Mouse (Mus musculus): ENCODE measurements around the gene Hist1h2ah. TPM values are rescaled to one million over a fixed set of nuclear protein-coding genes. Genes with fewer than 3 reads are reported as not detected.
"Not testable (repeated sequence)": the region's sequence is repeated elsewhere in the genome, so short reads cannot be mapped to it uniquely, and the experiment has no call there.

Hist1h2ah gene
- 628 and 652 TPM in 2 replicates for total RNA-seq (2012; rRNA removed)
- 4.9 and 8.1 TPM in 2 replicates for total RNA-seq (2014; rRNA removed)
- 2.3 and 4.5 TPM in 2 replicates for polyA plus RNA-seq (2012; ENCODE audit: insufficient read length, low read depth)

DNA sequence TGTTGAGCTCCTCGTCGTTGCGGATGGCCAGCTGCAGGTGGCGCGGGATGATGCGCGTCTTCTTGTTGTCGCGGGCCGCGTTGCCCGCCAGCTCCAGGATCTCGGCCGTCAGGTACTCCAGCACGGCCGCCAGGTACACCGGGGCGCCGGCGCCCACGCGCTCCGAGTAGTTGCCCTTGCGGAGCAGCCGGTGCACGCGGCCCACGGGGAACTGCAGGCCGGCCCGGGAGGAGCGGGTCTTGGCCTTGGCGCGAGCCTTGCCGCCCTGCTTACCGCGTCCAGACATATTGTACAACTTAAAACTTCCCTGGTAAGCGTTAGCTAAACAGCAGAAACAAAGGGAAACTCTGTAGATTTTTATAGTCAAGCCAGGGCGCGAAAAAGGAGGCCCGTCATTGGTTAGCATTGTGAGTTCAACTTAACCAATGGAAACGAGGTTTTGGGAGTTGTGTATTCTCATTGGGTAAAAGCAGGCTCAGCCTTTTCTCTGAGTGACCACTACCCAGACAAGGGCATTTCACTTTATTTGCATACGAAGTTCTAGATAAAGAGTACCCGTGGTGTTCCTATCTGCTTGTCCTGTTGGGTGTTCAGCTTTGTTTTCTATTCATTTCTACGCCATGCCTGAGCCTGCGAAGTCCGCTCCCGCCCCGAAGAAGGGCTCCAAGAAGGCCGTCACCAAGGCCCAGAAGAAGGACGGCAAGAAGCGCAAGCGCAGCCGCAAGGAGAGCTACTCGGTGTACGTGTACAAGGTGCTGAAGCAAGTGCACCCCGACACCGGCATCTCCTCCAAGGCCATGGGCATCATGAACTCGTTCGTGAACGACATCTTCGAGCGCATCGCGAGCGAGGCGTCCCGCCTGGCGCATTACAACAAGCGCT is at the start of gene Hist1h2ah, which contains the start of gene Hist1h2bk:
Gene Hist1h2ah (minus strand): TSS at position 302 of the 882 bp plus-strand sequence.
Gene Hist1h2bk (plus strand): TSS at position 604 of the 882 bp plus-strand sequence.
- H3K36me3 ChIP-seq (replicated peaks in 1 of 2; ENCODE audit: control insufficient read depth in 1 of 2, insufficient read depth in 1 of 2, low read length in 1 of 2); dilution Hi-C loops (cut with MboI; ENCODE audit: extremely low pct_ligation_motif_present, extremely low pct_unique_long_range_greater_than_20kb, low sequenced_read_pairs); H3K79me2 ChIP-seq (replicated peaks; ENCODE audit: control insufficient read depth, extremely low read depth, insufficient read depth, poor library complexity, severe bottlenecking); H3K9me3 ChIP-seq (replicated peaks; ENCODE audit: low read length); H3K27me3 ChIP-seq (replicated peaks): not testable (repeated sequence)
- H3K4me1 ChIP-seq (ENCODE audit: control insufficient read depth in 1 of 2, insufficient read depth in 2 of 2): peaks cover 3 to 33% of the 10 kb centered on the region in 2 experiments; a peak in 3 of 4 replicates
- peak within 1 kb of the TSS; percentile 4 to 56 (median 50) for H3K4me3 ChIP-seq (replicated peaks in 1 of 3; ENCODE audit: low read depth in 2 of 3, low read length in 2 of 3, poor library complexity in 1 of 3)
- H3K9ac ChIP-seq (ENCODE audit: insufficient read depth, low read depth): peak within 1 kb of the TSS; percentile 92
- DNase-seq (ENCODE audit: extremely low read depth): peak; percentile 98
- peak within 1 kb of the TSS; percentile 78 for H3K4me2 ChIP-seq (ENCODE audit: insufficient read depth, low read depth, poor library complexity, severe bottlenecking)
- 0 out of 2 replicates have a peak, but pooled peaks have one; percentile 31 for TF ChIP-seq IRF4 (IDR thresholded peaks at IDR 0.05; ENCODE audit: low read depth, low read length)
- peak; percentile 100 for TF ChIP-seq E2F4 (IDR thresholded peaks at IDR 0.05; ENCODE audit: insufficient replicate concordance, low read depth, low read length)
- TF ChIP-seq SIN3A (IDR thresholded peaks at IDR 0.05; ENCODE audit: low read length): peak; percentile 66
- peak; percentile 66; the same call in 1 of the 2 replicates for TF ChIP-seq JUND (conservative IDR thresholded peaks at IDR 0.05; ENCODE audit: low read depth, low read length)
- TF ChIP-seq TBP (conservative IDR thresholded peaks at IDR 0.05; ENCODE audit: low read depth, low read length): peak; percentile 99
- TF ChIP-seq MEF2A (IDR thresholded peaks at IDR 0.05; ENCODE audit: borderline replicate concordance, low read depth, low read length): peak; percentile 44; the same call in 1 of the 2 replicates
- TF ChIP-seq NRF1 (IDR thresholded peaks at IDR 0.05; ENCODE audit: low read depth, low read length): peak; percentile 48; the same call in 1 of the 2 replicates
- peak; percentile 51; the same call in 1 of the 2 replicates for TF ChIP-seq HCFC1 (IDR thresholded peaks at IDR 0.05; ENCODE audit: low read depth, low read length)
- TF ChIP-seq RCOR1 (conservative IDR thresholded peaks at IDR 0.05; ENCODE audit: low read depth, low read length): peak; percentile 56; the same call in 1 of the 2 replicates
- peak; percentile 97 for TF ChIP-seq CHD2 (IDR thresholded peaks at IDR 0.05; ENCODE audit: low read length)
- 0 out of 2 replicates have a peak, but pooled peaks have one; percentile 24 for TF ChIP-seq MYC (IDR thresholded peaks at IDR 0.05; ENCODE audit: low read depth, low read length)
- TF ChIP-seq MXI1 (IDR thresholded peaks at IDR 0.05; ENCODE audit: low read depth, low read length): peak; percentile 21; the same call in 1 of the 2 replicates
- peak; percentile 94 for TF ChIP-seq TCF12 (IDR thresholded peaks at IDR 0.05; ENCODE audit: low read depth, low read length)
- TF ChIP-seq POLR2A (IDR thresholded peaks at IDR 0.05; ENCODE audit: low read depth, low read length): peak; percentile 66; the same call in 1 of the 2 replicates
- TF ChIP-seq NELFE (IDR thresholded peaks at IDR 0.05; ENCODE audit: low read depth, low read length): peak; percentile 5
- in situ Hi-C loops (cut with MboI; ENCODE audit: low pct_ligation_motif_present, low pct_unique_long_range_greater_than_20kb, low sequenced_read_pairs): loop anchor here (10.0 to 25.0 kb wide), 3 partner anchors 291 to 1727 kb away; partner anchors contain the start of genes Hist1h1a, Hist1h2ab, Hist1h3a and Hist1h3b
- H3K27ac ChIP-seq (ENCODE audit: insufficient read depth, low read depth): peak within 1 kb of the TSS; percentile 86

GRCm38 (mm10) chr13:22084140-22084539 is 48.8 kb upstream of the Hist1h2ah start, which contains the start of gene Vmn1r188:
Gene Vmn1r188 (plus strand): TSS chr13:22084440.
- H3K79me2 ChIP-seq (replicated peaks; ENCODE audit: control insufficient read depth, extremely low read depth, insufficient read depth, poor library complexity, severe bottlenecking); H3K36me3 ChIP-seq (replicated peaks in 1 of 2; ENCODE audit: control insufficient read depth in 1 of 2, insufficient read depth in 1 of 2, low read length in 1 of 2); dilution Hi-C loops (cut with MboI; ENCODE audit: extremely low pct_ligation_motif_present, extremely low pct_unique_long_range_greater_than_20kb, low sequenced_read_pairs); H3K9me3 ChIP-seq (replicated peaks; ENCODE audit: low read length); H3K4me3 ChIP-seq (replicated peaks in 1 of 3; ENCODE audit: low read depth in 2 of 3, low read length in 2 of 3, poor library complexity in 1 of 3); H3K27ac ChIP-seq (ENCODE audit: insufficient read depth, low read depth); DNase-seq (ENCODE audit: extremely low read depth); H3K9ac ChIP-seq (ENCODE audit: insufficient read depth, low read depth); H3K4me2 ChIP-seq (ENCODE audit: insufficient read depth, low read depth, poor library complexity, severe bottlenecking); H3K4me1 ChIP-seq (ENCODE audit: control insufficient read depth in 1 of 2, insufficient read depth in 2 of 2); H3K27me3 ChIP-seq (replicated peaks): not testable (repeated sequence)
- in situ Hi-C loops (cut with MboI; ENCODE audit: low pct_ligation_motif_present, low pct_unique_long_range_greater_than_20kb, low sequenced_read_pairs): loop anchor here (25.0 kb wide), 1 partner anchor 1153 kb away; the partner anchor contains the start of genes Vmn1r222 and Vmn1r223
